Mouse (Mus musculus): ENCODE data around the gene Ccdc65.

Gene Ccdc65

DNA sequence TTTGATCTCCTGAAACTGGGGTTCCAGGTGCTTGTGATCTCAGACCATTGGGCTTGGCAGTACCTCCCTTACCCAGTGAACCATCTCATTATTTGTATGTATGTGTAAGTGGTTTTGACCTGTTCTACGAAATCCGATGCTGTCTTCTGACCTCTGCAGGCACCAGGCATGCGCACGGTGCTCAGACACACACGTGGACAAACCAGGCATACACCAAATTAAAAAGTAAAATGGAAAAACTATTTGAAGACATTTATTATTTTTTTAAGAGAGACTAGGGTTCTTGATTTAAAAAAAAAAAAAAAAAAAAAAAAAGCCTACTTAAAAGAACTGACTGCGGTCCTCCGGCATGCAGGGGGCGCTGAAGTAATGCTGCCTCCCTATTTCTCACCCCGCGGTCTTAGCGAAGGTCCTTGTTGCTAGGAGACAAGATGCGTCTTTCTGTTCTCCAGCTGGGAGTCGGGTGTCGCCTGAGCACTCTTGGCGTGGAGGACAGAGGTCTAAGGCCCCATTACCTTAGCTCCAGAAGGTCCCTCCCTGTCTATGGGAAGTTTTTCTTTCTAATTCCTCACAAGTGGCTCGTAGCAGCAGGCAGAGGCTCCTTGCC is at the start of gene Ccdc65:
Gene Ccdc65, plus strand, starts transcription at position 442 of the 607 bp plus-strand sequence.
- DNase-seq = peak; percentile 96

DNA sequence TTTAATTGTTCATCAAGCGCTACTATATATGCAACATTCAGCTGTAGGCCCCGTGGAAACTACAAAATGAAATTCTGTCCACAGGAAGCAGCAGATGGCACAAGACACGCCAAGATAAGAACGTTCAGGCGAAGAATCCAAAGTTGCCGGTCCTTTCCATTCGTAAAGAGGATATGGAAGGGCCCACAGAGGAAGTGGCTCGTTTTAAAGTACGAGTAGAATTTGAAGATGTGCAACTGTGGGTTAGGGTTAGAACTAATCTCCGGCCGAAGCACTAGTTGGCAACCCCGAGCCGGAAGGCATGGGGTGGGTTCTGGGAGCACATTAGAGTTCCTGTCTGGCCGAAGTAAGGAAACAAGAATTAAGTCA is 45.8 kb upstream of the Ccdc65 start:
- DNase-seq = peak; percentile 30

DNA sequence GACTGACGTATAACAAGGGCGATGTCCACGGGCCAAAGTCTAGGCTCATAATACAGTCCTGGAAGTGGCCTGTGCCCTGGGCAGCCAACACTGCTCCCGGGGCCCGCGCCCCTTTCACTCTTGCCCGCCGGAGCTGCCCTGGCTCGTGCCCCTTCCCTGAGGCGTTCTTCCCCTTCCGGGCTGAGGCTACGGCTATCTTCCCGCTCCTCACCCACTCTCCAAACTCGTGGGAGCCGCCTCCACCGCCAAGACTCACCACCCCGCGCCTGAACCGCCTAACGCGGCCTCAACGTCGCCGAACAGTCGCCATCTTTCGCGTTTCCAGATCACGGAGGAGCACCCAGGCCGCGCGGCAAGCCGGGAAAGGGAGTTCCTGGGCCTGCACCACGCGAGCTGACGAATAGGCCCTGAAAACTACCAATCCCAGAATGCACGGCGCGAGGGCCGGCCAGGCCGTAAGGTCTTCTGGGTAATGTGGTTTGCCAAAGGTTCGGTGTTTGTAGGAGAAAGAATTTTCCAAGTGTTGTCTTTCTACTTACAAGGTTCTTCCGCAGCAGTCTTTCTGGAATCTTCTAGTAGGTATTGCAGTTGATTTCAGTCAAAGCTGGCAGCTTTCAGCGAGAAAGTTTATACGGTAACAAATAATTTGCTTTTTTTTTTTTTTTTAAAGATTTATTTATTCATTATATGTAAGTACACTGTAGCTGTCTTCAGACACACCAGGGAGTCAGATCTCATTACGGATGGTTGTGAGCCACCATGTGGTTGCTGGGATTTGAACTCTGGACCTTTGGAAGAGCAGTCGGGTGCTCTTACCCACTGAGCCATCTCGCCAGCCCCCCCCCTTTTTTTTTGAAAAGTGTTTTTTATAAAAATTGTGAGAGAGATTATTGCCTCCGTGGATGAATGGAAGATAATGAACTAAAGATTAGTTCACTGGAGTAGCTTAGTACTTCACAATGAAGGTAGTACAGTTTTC is 45.2 kb upstream of the Ccdc65 start, which contains the start of gene Ddx23:
Gene Ddx23, minus strand, starts transcription at position 328 of the 979 bp plus-strand sequence.
- DNase-seq = peak; percentile 98

DNA sequence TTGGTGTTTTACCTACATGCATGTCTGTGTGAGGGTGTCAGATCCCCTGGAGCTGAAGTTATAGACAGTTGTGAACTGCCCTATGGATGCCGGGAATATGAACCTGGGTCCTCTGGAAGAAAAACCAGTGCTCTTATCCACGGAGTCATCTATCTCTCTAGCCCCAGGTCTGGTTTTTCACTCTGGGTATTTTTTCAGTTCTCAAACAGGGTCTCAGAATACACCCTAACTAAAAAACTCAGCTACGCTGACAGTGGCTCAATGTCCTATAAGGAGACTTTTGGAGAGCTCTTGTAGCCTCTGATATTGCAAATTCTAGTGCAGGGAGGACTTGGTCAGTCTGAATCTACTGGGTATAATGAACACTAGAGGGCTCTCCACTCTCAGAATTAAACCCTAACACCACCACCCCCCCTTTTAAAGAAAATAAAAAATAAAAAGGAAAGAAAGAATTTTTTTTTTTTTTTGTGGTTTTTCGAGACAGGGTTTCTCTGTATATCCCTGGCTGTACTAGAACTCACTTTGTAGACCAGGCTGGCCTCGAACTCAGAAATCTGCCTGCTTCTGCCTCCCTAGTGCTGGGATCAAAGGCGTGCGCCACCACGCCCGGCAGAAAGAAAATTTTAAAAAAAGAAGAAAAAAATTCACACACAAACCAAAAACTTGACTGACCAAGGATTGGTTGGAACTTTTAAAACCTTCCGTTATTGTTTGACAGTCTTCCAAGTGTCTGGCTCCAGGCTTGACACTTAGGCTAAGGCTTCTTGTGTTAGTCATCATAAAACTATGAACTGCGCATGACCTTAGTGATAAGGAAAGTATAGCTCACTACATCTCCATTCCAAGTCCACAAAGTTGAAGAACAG is 43.7 kb upstream of the Ccdc65 start:
- peak; percentile 62 for DNase-seq

DNA sequence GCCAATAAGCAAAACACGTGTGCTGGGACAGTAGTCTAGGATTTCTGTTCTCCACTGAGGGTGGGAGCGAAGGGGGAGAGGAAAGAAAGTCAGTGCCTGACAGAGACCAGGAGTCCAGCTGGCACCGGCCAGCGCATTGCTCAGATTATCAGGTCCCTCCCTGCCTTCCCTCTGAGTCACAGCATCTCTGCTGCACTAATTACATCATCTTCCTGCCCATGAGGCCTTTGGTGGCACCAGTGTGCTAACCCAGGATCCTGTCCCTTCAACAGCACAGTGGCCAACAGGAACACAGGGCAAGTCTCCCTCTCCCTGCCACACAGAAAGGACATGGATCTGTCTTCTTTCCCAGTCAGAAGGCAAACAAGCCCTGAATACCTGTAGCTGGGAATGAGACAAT is 35.4 kb upstream of the Ccdc65 start:
- DNase-seq = no peak

DNA sequence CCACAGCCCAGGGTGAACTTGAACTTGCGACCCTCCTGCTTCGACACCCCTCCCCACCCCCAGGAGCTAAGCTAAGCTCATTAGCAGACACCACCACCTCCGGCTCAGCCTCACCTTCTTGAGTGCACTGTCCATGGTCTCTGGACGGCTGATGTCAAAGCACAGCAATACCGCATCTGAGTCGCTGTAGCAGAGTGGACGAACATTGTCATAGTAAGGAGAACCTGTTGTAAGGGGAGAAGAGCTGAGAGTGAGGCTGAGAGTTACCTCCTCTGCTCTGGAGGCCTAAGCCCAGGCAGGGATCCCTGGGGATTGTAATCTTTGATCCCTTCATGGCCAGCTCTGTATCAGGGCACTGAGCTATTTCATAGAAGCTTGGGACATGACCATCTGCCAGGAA is 34.3 kb upstream of the Ccdc65 start:
- DNase-seq = no peak

DNA sequence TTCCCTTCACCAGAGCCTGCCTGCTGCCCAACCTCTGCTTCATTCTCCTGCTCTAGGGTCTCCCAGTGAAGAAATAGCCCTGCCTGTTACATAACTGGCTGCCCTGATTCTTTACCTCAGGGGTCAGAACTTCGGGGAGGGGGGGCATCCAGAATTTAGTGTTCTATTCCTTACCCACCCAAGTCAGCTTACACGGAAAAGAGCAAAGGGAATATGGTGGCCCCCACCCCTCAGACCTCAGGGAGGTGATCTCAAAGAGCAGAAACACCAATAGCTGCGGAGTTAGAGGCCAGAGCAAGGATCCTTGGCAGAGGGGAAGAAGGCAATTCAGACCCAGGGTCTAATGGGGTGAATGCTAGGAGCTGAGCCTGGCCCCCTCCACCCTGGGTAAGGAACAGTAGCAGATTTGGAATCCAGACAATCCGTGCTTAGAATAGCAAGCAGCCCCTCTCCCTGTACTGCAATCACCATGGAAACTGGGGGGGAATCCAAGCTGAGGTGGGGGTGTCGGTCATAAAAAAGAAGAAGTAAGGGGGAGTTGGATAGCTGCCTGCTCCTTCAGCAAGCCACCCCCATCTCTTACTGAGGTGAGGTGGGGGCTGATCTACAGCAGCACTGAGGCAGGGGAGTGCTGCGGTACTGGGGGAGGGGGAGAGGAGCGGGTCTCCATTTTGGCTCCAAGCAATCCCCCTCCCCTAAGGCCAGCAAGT is 33.6 kb upstream of the Ccdc65 start:
- no peak for DNase-seq

DNA sequence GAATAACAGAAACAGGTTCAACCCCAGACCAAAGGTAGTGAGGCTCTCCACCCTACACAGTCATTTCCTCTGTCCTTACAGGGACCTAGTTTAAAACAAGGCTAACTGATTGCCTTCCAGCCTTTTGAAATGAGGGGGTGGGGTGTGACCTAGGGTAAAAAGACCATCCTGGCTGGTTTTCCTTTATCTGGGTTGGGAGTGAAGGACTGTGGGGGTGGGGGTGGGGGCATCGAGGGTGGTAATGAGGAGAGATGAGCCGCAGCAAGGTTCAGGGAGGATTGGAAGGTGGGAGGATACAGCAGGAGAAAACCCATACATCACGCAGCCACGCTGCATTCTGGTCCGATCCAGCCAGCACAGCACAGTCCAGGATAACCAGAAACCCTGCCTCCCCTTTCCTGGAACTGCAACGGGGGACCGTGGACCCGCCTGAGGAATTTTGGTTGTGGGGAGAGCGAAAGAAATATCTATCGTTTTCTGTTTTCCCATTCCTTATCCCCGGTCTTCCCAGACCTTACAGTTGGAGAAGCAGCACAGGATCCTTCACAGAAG is 32.9 kb upstream of the Ccdc65 start:
- DNase-seq = no peak

DNA sequence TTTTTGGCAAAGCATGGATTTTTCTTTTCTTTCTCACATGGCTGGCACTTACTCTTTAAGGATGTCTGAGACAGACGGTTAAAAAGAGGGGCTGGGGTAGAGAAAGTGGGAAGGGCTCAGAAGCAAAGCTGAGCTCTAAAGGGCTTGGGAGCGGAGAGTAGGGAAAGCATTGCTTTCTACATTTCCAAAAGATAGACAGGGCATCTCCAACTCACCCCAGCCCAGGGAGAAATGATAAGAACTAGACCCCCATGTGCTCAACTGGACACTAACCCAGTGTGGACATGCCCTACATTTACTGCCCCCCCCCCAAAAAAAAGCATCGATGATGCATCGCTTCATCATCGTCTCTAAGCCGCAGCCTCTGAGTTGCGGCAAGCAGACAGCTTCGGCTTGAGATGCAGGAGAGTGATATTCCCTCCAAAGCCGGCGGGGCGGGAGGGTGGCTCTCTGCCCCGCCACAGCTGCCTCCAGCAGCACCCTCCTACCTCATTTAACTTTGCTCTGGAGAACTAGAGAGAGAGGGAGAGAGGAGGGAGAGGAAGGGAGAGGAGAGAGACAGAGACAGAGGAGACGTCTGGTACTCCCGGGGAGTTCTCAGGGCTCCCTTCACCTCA is 32.3 kb upstream of the Ccdc65 start:
- no peak for DNase-seq

DNA sequence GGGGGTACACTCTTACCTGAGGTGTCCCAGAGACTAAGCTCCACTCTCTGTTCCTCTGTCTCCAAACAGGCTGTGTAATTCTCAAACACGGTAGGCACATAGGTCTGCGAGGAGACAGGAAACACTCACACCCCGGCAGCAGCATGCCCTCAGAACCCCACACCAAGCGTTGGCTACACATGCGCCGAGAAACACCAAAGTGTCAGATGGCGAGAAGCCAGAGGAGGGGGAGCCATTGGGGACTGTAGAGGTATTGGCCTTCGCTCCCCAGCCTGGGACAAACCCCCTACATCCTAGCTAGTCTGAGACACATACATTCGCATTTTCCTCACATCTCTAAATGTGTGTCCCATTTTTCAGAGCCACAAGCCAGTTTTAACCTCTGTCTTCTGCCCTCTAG is 31.5 kb upstream of the Ccdc65 start:
- peak; percentile 18 for DNase-seq

DNA sequence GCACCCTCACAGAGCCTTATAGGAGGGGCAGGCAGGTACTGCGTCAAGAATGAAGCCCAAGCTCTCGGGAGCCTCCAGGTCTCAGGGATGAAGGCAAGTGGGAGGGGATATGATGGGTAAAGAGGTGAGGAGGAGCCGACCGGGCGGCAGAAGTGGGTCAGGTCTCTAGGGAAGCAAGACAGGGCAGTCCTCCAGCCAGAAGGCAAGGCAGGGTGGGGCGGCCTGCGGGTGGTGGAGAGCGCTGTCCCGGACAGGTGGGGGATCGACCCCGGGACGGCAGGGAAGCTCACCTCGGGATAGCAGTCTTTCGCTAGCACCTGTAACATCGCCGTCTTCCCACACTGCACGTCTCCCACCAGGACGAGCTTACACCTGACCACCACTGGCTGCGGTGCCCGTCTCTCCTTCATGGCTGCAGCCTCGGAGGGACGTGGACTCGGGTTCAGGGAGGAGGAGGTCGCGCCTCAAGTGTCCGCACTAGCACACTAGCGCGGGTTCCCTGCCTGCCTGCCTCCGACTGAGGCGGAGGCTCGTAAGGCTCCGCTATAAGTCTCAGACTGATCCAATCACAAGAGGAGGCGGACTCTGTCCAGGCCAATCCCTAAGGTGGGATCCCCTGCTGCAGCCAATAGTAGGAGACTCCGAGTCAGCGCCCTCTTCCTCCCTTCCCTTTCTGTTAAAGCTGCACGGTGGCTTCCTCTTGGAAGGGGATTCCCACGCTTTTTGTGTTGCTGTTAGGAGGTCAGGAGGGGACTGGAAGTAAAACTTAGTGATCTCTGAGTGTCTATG is 30.9 kb upstream of the Ccdc65 start, which contains the start of gene Rnd1:
Gene Rnd1, minus strand, starts transcription at position 522 of the 789 bp plus-strand sequence.
- DNase-seq = peak; percentile 88

DNA sequence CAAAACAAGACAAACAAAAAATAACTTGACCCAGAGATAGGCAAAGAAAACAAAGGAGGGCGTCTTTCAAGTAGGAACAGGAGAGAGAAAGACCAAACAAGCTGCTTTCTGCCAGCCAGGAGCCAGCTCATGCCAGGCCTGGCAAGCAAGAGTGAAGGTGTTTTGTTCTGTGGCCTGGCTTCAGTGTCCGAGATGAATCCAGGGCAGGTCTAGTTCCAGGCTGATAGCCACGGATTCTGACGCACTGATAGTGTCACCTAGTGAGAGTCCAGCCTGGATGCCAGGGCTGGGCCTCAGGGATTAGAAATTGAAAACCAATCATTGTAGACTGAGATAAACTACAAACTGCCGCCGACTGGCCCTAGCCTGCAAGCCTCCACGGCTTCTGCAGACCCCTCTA is 30.0 kb upstream of the Ccdc65 start:
- DNase-seq = no peak

DNA sequence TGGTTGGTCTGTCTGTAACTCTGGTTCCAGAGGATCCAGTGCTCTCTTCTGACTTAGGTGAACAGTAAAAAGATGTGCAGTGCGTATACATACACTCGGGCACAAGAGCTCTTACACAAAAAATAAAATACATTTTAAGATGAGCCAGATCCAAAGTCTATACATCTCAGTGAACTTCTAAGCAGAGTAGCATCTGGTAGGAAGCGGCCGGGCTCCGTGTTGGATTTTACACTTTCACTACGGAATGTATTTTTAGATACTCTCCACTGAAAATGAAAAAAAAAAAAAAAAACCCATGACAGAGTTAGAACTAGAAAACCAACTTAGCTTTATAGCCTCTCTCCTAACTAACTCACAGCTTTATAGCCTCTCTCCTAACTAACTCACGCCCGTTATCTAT is 27.3 kb upstream of the Ccdc65 start:
- DNase-seq = no peak

DNA sequence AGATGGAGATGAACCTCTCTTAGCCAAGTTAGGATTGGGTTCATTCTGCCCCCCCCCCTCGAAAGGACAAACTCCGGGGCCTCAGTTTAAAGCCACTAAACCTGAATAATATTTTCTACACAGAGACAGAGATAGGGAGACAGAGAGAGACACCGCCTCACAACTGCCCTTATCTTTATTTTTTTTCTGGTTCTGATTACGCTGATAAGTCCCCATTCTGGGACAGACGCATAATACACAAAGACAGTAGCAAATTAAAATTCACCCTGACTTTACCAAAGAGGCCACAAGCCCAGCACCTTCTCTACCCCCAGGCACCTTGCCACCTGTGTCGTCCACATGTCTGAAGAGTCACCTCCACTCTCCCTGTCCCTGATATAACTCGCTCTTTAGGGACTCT is 26.4 kb upstream of the Ccdc65 start:
- no peak for DNase-seq

DNA sequence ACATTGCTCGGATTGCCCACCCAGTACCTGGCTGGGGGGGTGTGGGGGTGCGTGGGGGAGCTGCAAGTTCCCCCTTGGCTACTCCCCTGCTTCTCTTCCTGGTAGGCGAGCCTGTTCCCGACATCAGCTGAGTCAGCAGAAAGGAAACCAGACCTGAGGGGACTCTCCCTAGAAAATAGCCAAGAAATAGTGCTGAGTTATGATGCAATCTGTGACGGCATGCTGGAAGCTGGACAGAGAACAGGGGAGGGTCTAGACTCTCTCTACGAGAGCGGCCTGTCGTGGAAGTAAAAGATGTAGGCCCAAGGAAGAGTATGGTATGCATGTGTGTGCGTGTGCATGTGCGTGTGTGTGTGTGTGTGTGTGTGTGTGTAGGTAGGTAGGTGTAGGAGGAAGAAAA is 24.8 kb upstream of the Ccdc65 start:
- no peak for DNase-seq

DNA sequence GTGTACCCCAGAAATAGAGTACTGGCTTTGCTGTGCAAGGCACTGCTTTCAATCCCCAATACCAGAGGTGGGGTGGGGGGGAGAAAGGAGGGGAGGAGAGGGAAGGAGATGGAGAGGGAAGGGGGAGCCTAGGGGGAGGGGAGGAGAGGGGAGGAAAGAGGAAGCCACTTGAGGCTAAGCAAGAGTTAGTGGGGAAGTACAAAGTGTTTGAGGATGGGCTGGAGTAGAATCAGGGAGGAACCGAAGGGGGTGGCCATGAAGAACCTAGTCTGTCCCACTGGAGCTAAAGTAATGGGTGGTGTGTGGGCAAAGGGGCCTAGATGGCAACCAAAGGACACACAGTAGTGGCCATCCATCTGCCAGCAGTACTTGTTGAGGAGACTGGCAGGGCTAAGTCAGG is 24.3 kb upstream of the Ccdc65 start:
- no peak for DNase-seq

DNA sequence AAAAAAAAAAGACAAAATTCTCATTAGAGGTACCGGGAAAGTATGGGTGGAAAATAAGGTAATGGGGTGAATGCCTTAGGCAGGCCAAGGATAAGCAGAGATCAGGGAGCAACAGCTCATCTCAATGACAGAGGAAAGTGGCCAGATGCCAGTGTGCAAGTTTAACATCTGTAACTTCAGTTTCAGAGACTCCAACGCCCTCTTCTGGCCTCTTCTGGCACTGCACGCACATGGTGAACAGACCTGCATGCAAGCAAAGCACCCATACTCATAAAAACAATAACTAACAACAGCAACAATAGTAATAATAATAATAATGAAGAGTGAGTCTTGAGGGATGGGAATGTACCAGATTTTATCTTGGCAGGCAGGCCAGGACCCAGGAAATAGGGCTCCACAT is 22.1 kb upstream of the Ccdc65 start:
- DNase-seq = no peak

DNA sequence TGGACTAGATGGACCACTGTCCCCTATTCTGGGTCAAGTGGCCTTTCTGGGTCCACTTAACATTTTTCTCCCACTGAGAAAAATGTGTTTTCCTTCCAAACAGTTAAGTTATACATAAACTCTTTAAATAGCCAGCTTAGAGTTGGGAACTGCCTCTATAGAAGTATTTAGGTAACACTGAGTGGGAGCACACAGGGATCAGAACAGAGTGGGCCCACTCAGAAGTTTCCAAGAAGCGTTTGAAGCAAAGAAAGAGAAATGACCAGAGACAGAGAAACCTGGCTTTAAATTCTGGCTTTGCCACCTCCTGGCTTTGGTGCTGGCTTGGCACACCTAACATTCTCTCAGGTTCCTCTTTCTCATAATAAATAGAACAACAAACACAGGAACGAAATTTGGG is 18.3 kb upstream of the Ccdc65 start:
- no peak for DNase-seq

DNA sequence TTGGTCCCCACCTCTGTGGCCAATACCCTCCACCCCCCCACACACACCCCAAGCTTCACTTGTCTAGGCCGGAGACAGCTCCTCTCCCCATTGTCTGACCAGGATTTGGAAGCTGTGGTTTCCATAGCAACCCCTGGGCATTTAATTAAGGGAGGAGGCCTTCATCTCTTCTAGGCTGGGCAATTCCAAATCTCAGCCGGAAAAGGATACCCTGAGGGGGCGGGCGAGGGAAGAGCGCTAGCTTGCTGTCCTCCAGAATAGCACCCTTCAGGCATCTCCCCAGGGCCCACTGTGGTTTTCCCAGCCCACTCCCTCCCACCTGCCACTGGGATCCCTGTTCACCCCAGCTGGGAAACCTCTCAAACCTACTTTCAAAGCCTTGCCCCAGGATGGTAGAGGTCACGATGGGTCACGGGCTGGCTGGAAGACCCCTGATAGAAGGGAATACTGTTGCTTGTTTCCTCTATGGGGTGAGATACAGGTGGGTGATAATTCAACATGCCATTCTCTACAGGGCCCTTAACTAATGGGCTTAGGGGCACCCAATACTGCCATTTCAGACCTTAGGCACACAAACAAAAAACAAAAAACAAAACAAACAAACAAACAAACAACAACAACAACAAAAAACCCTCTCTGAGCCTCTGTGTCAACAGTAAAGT is 16.4 kb upstream of the Ccdc65 start:
- DNase-seq = peak; percentile 37

DNA sequence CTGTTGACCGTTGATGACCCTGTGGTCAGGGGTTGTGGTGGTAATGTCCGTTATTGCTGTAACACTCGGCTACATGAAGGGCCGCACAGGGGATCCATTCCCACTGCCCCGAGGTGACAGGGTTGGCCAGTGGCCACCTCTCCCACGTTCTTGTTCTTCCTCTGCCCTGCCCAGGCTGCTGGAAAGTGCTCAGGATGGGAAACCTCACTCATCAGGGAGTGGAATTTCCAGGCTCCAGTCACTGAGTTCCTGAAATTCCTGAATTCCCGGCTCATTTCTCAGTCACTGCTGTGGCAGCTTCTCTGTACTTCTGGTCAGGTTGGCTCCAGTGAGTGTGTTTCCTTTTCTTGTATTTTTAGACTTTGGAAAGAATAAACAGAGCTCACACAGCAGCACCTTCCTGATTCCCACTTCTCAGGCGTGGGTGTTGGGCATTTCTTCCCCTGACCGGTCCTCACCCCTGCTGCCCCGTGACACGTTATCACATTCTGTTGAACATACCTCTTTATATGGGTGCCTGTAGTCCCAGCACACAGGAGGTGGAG is 15.8 kb upstream of the Ccdc65 start:
- peak; percentile 75 for DNase-seq
